Mouse (Mus musculus) cortical plate, adult 2 months (tissue): ENCODE data around the gene Ntn1.

Experiments used
- CTCF ChIP-seq: fragments of 200-500 bp; IDR thresholded peaks from 2 replicates; pipeline ENCODE4 v1.5.1; 2011; ENCODE audit warnings: mild to moderate bottlenecking, control low read depth, low read length; ENCODE audit not compliant: insufficient read depth; ENCODE audit errors: extremely low read depth
- POLR2A ChIP-seq: fragments of 200-500 bp; IDR thresholded peaks from 2 replicates; pipeline ENCODE4 v1.6.1; 2011; ENCODE audit warnings: mild to moderate bottlenecking, low read length, control low read depth; ENCODE audit not compliant: insufficient read depth; ENCODE audit errors: extremely low read depth

GRCm38 (mm10) chr11:68263100-68263499 lies 137.5 kb downstream of the Ntn1 start:
- TF ChIP-seq CTCF, result no peak
- TF ChIP-seq POLR2A, result no peak
